Mouse (Mus musculus): ENCODE results near the gene Serpina1d. TPM values are rescaled to one million over a fixed set of nuclear protein-coding genes. Genes with fewer than 3 reads are reported as not detected.
"Not testable (repeated sequence)": the region's sequence is repeated elsewhere in the genome, so short reads cannot be mapped to it uniquely, and the experiment has no call there.

Gene Serpina1d
- total RNA-seq (2021), result under 1 TPM; 0.29 to 0.73 TPM
- long read RNA-seq, experiment 1, result 0 reads
- long read RNA-seq, experiment 2, partial matches to known transcripts, result 0 of 1 reads
- long read RNA-seq, experiment 2, other reads (novel, unspliced or antisense), result 0 of 1 reads

- not testable (repeated sequence) for DNase-seq (ENCODE audit: low spot score in 2 of 2)
Observed at GRCm38 (mm10) chr12:103773246-103773851, at the start of gene Serpina1d. Serpina1d (minus strand) TSS chr12:103773592.

DNA sequence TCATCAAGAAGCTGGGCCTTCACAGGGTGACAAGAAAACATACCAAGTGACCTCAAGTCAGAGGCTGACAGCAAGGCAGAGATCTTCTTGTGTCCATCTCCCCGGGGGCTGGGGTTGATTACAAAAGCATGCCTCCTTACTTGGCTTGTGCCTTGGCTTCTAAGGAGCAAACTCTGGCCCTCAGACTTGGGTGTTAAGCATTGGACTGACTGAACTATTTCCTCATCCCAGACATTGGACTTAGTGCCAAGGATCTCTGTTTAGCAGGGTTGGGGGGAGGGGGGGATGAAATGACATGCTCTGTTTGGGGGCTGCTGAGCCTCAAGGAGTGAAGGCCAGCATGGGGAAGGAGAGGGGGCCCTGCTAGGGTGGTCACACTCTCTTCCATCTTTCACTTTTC lies 2.8 kb downstream of the Serpina1d start:
- DNase-seq (ENCODE audit: low spot score in 2 of 2), result not testable (repeated sequence)

DNA sequence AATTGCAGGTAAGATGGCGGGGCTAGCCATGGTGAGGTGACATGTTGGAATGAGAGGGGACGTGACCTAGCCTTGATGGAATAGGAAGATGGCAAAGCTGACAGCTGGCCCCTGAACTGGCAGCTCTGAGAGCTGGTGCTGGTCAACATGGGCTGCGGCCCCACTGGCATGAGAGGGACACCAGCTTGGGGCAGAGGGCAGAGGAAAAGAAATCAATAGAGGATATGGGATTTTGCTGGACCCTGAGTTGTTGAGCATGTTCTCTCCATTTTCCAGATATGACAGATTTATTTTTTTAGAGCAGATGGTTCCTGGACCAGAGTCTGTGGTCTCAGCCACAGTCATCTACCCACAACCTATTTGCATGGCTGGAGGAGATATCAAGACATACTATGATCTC lies 10.3 kb downstream of the Serpina1d start:
- not testable (repeated sequence) for DNase-seq (ENCODE audit: low spot score in 2 of 2)

GRCm38 (mm10) chr12:103760316-103760715 lies 13.1 kb downstream of the Serpina1d start:
- not testable (repeated sequence) for DNase-seq (ENCODE audit: low spot score in 2 of 2)

DNA sequence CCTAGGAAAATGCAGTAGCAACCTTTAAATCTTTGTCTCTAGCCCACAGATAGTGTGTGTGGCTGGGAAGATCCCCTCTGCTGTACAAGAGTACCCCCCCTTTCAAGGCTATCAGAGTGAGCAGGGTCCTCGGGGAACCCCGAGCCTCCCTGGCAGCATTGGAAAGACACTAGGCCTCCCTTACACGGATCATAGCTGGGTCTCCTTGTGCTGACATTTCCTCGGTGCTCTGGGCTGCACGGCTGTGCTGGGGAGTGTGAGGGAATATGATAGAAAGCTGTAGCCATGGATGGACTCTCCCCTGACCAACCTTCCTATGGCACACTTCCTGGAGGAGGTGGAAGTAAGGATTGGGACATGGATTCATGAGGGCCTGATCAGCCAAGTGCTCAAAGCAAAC lies 27.4 kb downstream of the Serpina1d start:
- not testable (repeated sequence) for DNase-seq (ENCODE audit: low spot score in 2 of 2)

- DNase-seq (ENCODE audit: low spot score in 2 of 2), result not testable (repeated sequence)
Observed at GRCm38 (mm10) chr12:103737791-103738580, 35.4 kb downstream of the Serpina1d start.

DNA sequence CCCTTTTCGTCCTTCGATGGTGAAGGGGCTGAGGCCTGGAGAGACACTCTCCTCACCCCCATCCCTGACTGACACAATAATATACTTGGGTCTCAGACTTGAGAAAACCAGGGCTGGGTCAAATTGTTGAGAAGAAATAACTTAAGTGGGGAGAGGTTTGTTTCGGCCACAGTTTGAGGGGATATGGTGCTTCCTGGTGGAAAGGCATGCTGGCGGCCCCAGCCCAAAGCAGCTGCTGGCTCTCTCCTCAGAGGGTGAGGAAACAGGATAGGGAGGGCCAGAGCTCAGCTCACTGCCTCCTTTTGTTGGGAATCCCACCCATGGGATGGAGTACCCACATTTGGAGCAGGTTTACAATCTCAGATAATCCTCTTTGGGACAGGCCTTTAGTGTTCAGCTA lies 37.8 kb downstream of the Serpina1d start:
- not testable (repeated sequence) for DNase-seq (ENCODE audit: low spot score in 2 of 2)

DNA sequence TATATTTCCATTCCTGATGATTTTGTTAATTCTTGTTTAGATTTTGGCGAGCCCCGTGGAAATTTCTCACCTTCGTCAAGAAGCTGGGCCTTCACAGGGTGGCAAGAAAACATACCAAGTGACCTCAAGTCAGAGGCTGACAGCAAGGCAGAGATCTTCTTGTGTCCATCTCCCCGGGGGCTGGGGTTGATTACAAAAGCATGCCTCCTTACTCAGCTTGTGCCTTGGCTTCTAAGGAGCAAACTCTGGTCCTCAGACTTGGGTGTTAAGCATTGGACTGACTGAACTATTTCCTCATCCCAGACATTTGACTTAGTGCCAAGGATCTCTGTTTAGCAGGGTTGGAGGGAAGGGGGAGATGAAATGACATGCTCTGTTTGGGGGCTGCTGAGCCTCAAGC lies 38.3 kb downstream of the Serpina1d start:
- DNase-seq (ENCODE audit: low spot score in 2 of 2), result not testable (repeated sequence)

Other genes with a start within 250 kb of the Serpina1d start
- 1 to 10 TPM; 2.5 to 3.4 TPM for gene Ppp4r4, start 241.3 kb downstream of the Serpina1d start, total RNA-seq (2021)
- gene Serpina10, start 142.1 kb downstream of the Serpina1d start, total RNA-seq (2021), result not detected
- gene Serpina6, start 116.4 kb downstream of the Serpina1d start, total RNA-seq (2021), result 1 to 10 TPM in 1 of 2 experiments, under 1 TPM in 1; 0.73 to 7.0 TPM
- gene Serpina16, start 97.5 kb downstream of the Serpina1d start, total RNA-seq (2021), result not detected
- gene Serpina1f, start 78.1 kb downstream of the Serpina1d start, total RNA-seq (2021), result not detected
- 1 to 10 TPM in 1 of 2 experiments, under 1 TPM in 1; 0.54 to 3.0 TPM for gene Serpina1b, start 56.8 kb upstream of the Serpina1d start, total RNA-seq (2021)
- gene Serpina1a, start 90.0 kb upstream of the Serpina1d start, total RNA-seq (2021), result under 1 TPM; 0.38 to 0.80 TPM
- under 1 TPM in 1 of 2 experiments, not detected in 1; 0.50 TPM for gene Serpina1c, start 131.3 kb upstream of the Serpina1d start, total RNA-seq (2021)
- under 1 TPM in 1 of 2 experiments, not detected in 1; 0.56 TPM for gene Serpina1e, start 185.4 kb upstream of the Serpina1d start, total RNA-seq (2021)
- not detected for gene Serpina11, start 216.4 kb upstream of the Serpina1d start, total RNA-seq (2021)
- gene Serpina9, start 240.2 kb upstream of the Serpina1d start, total RNA-seq (2021), result not detected